Mouse (Mus musculus) cerebellum, postnatal 36 days (tissue): Measurements from ENCODE around the gene Tpra1.

Source experiments
- DNase-seq, 2 experiments: peaks; one replicate each; pipeline ENCODE4 v3.0.0; 2021 to 2022; ENCODE audit warnings: mixed read lengths in 2 of 2

Tpra1 gene

GRCm38 (mm10) chr6:88901947-88902820 is at the start of gene Tpra1:
Gene Tpra1 (plus strand): TSS chr6:88902251.
- peak; percentile 94 to 95 for DNase-seq

- DNase-seq = no peak
Measured at GRCm38 (mm10) chr6:88854509-88854908, 47.5 kb upstream of the Tpra1 start.

- DNase-seq = peak; percentile 61 to 84
Measured at GRCm38 (mm10) chr6:88855636-88856035, 46.4 kb upstream of the Tpra1 start.

GRCm38 (mm10) chr6:88857249-88857648 is 44.8 kb upstream of the Tpra1 start:
- DNase-seq = peak; percentile 77 to 79

- no peak for DNase-seq
Measured at GRCm38 (mm10) chr6:88857830-88858229, 44.2 kb upstream of the Tpra1 start.

GRCm38 (mm10) chr6:88858341-88858740 is 43.7 kb upstream of the Tpra1 start:
- DNase-seq = peak in 1 of 2 experiments; percentile 19

GRCm38 (mm10) chr6:88860914-88861313 is 41.1 kb upstream of the Tpra1 start:
- no peak for DNase-seq

GRCm38 (mm10) chr6:88865704-88866103 is 36.3 kb upstream of the Tpra1 start:
- DNase-seq = no peak

- DNase-seq = no peak
Measured at GRCm38 (mm10) chr6:88869459-88869858, 32.6 kb upstream of the Tpra1 start.

- peak in 1 of 2 experiments; percentile 53 for DNase-seq
Measured at GRCm38 (mm10) chr6:88870594-88870993, 31.5 kb upstream of the Tpra1 start.

GRCm38 (mm10) chr6:88871546-88871945 is 30.5 kb upstream of the Tpra1 start:
- peak in 1 of 2 experiments; percentile 56 for DNase-seq

GRCm38 (mm10) chr6:88872811-88873210 is 29.2 kb upstream of the Tpra1 start:
- no peak for DNase-seq

- DNase-seq = peak; percentile 50 to 54
Measured at GRCm38 (mm10) chr6:88873965-88874867, 27.8 kb upstream of the Tpra1 start.

GRCm38 (mm10) chr6:88874868-88875508 is 27.1 kb upstream of the Tpra1 start, which contains the start of gene Podxl2:
Gene Podxl2 (minus strand): TSS chr6:88875044.
- DNase-seq = peak; percentile 83 to 89

- no peak for DNase-seq
Measured at GRCm38 (mm10) chr6:88879471-88879870, 22.6 kb upstream of the Tpra1 start.

- DNase-seq = no peak
Measured at GRCm38 (mm10) chr6:88881334-88881733, 20.7 kb upstream of the Tpra1 start.

GRCm38 (mm10) chr6:88884195-88884594 is 17.9 kb upstream of the Tpra1 start:
- no peak for DNase-seq

- no peak for DNase-seq
Measured at GRCm38 (mm10) chr6:88884690-88885089, 17.4 kb upstream of the Tpra1 start.

GRCm38 (mm10) chr6:88885644-88886416 is 16.2 kb upstream of the Tpra1 start:
- DNase-seq = no peak

GRCm38 (mm10) chr6:88886417-88886967 is 15.6 kb upstream of the Tpra1 start:
- DNase-seq = no peak

GRCm38 (mm10) chr6:88889410-88890042 is 12.5 kb upstream of the Tpra1 start:
- DNase-seq = no peak
